Mouse (Mus musculus) MEL (cell line): ENCODE measurements around the gene Klf12. TPM values are rescaled to one million over a fixed set of nuclear protein-coding genes. Genes with fewer than 3 reads are reported as not detected.

Source experiments
- DNase-seq: peaks from one replicate; pipeline ENCODE4 v3.0.0; 2011; ENCODE audit warnings: low read depth, low spot score
- H3K27ac ChIP-seq: 2 replicates; pipeline ENCODE4 v1.5.1; 2012; ENCODE audit warnings: low read depth, mild to moderate bottlenecking, control low read depth, low read length, moderate library complexity; ENCODE audit not compliant: control insufficient read depth
- H3K27me3 ChIP-seq, 2 experiments: fragments of 150-350 bp in 1 of 2; sonication (generic) in 1 of 2; 2 replicates each; pipeline ENCODE4 v1.6.1; 2012; ENCODE audit warnings: low read length in 2 of 2, mild to moderate bottlenecking in 2 of 2, improper control_type of control experiment in 1 of 2, moderate library complexity in 1 of 2; ENCODE audit not compliant: insufficient read depth in 2 of 2, control insufficient read depth in 1 of 2
- H3K36me3 ChIP-seq, 2 experiments: 2 replicates each; pipeline ENCODE4 v1.6.1; 2012 to 2014; ENCODE audit warnings: low read length in 2 of 2, improper control_type of control experiment in 1 of 2, inconsistent platforms in 1 of 2, mild to moderate bottlenecking in 1 of 2; ENCODE audit not compliant: insufficient read depth in 2 of 2, control insufficient read depth in 1 of 2
- H3K4me1 ChIP-seq, 2 experiments: fragments of 150-350 bp in 1 of 2; sonication (generic) in 1 of 2; 2 replicates each; pipeline ENCODE4 v1.6.1; 2012; ENCODE audit warnings: low read length in 2 of 2, improper control_type of control experiment in 1 of 2, mild to moderate bottlenecking in 1 of 2; ENCODE audit not compliant: insufficient read depth in 2 of 2, control insufficient read depth in 1 of 2
- H3K4me3 ChIP-seq, 2 experiments: fragments of 150-350 bp in 1 of 2; sonication (generic) in 1 of 2; 2 replicates each; pipeline ENCODE4 v1.5.1; 2012; ENCODE audit warnings: low read depth in 2 of 2, low read length in 2 of 2, mild to moderate bottlenecking in 2 of 2, moderate library complexity in 2 of 2, control low read depth in 1 of 2, improper control_type of control experiment in 1 of 2; ENCODE audit not compliant: control insufficient read depth in 1 of 2, insufficient read depth in 1 of 2
- H3K79me2 ChIP-seq: 2 replicates; pipeline ENCODE4 v1.6.1; 2012; ENCODE audit warnings: mild to moderate bottlenecking, low read length, moderate library complexity; ENCODE audit not compliant: control insufficient read depth, poor library complexity, insufficient read depth
- H3K9ac ChIP-seq: 2 replicates; pipeline ENCODE4 v1.6.1; 2012; ENCODE audit warnings: low read depth, mild to moderate bottlenecking, control low read depth, low read length, moderate library complexity; ENCODE audit not compliant: control insufficient read depth, poor library complexity, severe bottlenecking
- H3K9me3 ChIP-seq: fragments of 150-350 bp; sonication (generic); replicated peaks from 2 replicates; pipeline ENCODE4 v1.6.1; 2012; ENCODE audit warnings: mild to moderate bottlenecking, low read length, improper control_type of control experiment, moderate library complexity; ENCODE audit not compliant: insufficient read depth
- BHLHE40 ChIP-seq: IDR thresholded peaks from 2 replicates; pipeline ENCODE4 v1.6.1; 2012; ENCODE audit warnings: low read depth, mild to moderate bottlenecking, inconsistent platforms, low read length, improper control_type of control experiment, borderline replicate concordance
- CHD1 ChIP-seq: IDR thresholded peaks from 2 replicates; pipeline ENCODE4 v1.6.1; 2012; ENCODE audit warnings: low read depth, mild to moderate bottlenecking, inconsistent platforms, low read length, improper control_type of control experiment
- CTCF ChIP-seq, 3 experiments: IDR thresholded peaks in 2 of 3; conservative IDR thresholded peaks in 1 of 3; 2 replicates each; pipeline ENCODE4 v1.5.1; 2011 to 2012; ENCODE audit warnings: low read length in 3 of 3, low read depth in 2 of 3, mild to moderate bottlenecking in 2 of 3, improper control_type of control experiment in 1 of 3, inconsistent platforms in 1 of 3, mixed read lengths in 1 of 3, moderate library complexity in 1 of 3; ENCODE audit not compliant: control insufficient read depth in 1 of 3, insufficient read depth in 1 of 3, poor library complexity in 1 of 3, severe bottlenecking in 1 of 3
- E2F4 ChIP-seq: IDR thresholded peaks from 2 replicates; pipeline ENCODE4 v1.6.1; 2011; ENCODE audit warnings: low read depth, low read length, improper control_type of control experiment, borderline replicate concordance
- ELF1 ChIP-seq: IDR thresholded peaks from 2 replicates; pipeline ENCODE4 v1.6.1; 2014; ENCODE audit warnings: low read depth, mild to moderate bottlenecking, inconsistent platforms, low read length, improper control_type of control experiment, moderate library complexity
- EP300 ChIP-seq, 2 experiments: IDR thresholded peaks; 2 replicates each; pipeline ENCODE4 v1.6.1; 2011; ENCODE audit warnings: improper control_type of control experiment in 2 of 2, low read length in 2 of 2, low read depth in 1 of 2, mild to moderate bottlenecking in 1 of 2
- ETS1 ChIP-seq: IDR thresholded peaks from 2 replicates; pipeline ENCODE4 v1.6.1; 2012; ENCODE audit warnings: low read depth, mild to moderate bottlenecking, inconsistent platforms, low read length, improper control_type of control experiment, moderate library complexity
- GABPA ChIP-seq: IDR thresholded peaks from 2 replicates; pipeline ENCODE4 v1.6.1; 2012; ENCODE audit warnings: low read depth, mild to moderate bottlenecking, inconsistent platforms, low read length, improper control_type of control experiment, moderate library complexity
- GATA1 ChIP-seq: IDR thresholded peaks from 2 replicates; pipeline ENCODE4 v1.6.1; 2011; ENCODE audit warnings: low read depth, low read length, improper control_type of control experiment
- JUND ChIP-seq: IDR thresholded peaks from 2 replicates; pipeline ENCODE4 v1.6.1; 2011; ENCODE audit warnings: low read depth, mild to moderate bottlenecking, improper control_type of control experiment, low read length
- MAX ChIP-seq: IDR thresholded peaks from 2 replicates; pipeline ENCODE4 v1.6.1; 2011; ENCODE audit warnings: low read length, improper control_type of control experiment
- MXI1 ChIP-seq: IDR thresholded peaks from 2 replicates; pipeline ENCODE4 v1.6.1; 2011; ENCODE audit warnings: mild to moderate bottlenecking, low read depth, low read length, improper control_type of control experiment
- MYB ChIP-seq: IDR thresholded peaks from 2 replicates; pipeline ENCODE4 v1.6.1; 2011; ENCODE audit warnings: mild to moderate bottlenecking, low read depth, low read length, improper control_type of control experiment
- MYC ChIP-seq: IDR thresholded peaks from 2 replicates; pipeline ENCODE4 v1.6.1; 2011; ENCODE audit warnings: low read depth, mild to moderate bottlenecking, low read length, improper control_type of control experiment, moderate library complexity
- NELFE ChIP-seq: IDR thresholded peaks from 2 replicates; pipeline ENCODE4 v1.6.1; 2011; ENCODE audit warnings: low read depth, low read length, improper control_type of control experiment
- POLR2A ChIP-seq, 2 experiments: IDR thresholded peaks; 2 replicates each; pipeline ENCODE4 v1.6.1; 2011 to 2012; ENCODE audit warnings: low read length in 2 of 2, mild to moderate bottlenecking in 2 of 2, control low read depth in 1 of 2, improper control_type of control experiment in 1 of 2, low read depth in 1 of 2, moderate library complexity in 1 of 2; ENCODE audit not compliant: control insufficient read depth in 1 of 2, insufficient read depth in 1 of 2, poor library complexity in 1 of 2
- POLR2AphosphoS2 ChIP-seq: IDR thresholded peaks from 2 replicates; pipeline ENCODE4 v1.6.1; 2011; ENCODE audit warnings: low read length, improper control_type of control experiment
- POLR2AphosphoS5 ChIP-seq: IDR thresholded peaks from 2 replicates; pipeline ENCODE4 v1.6.1; 2012; ENCODE audit warnings: low read depth, borderline replicate concordance, mild to moderate bottlenecking, inconsistent platforms, low read length, moderate library complexity, mixed read lengths
- RAD21 ChIP-seq: IDR thresholded peaks from 2 replicates; pipeline ENCODE4 v1.6.1; 2011; ENCODE audit warnings: mild to moderate bottlenecking, low read depth, low read length, improper control_type of control experiment
- SMC3 ChIP-seq: IDR thresholded peaks from 2 replicates; pipeline ENCODE4 v1.6.1; 2011; ENCODE audit warnings: low read depth, low read length, improper control_type of control experiment
- TAL1 ChIP-seq: IDR thresholded peaks from 2 replicates; pipeline ENCODE4 v1.6.1; 2012; ENCODE audit warnings: mild to moderate bottlenecking, inconsistent platforms, low read length, moderate library complexity, mixed read lengths
- TCF12 ChIP-seq: IDR thresholded peaks from 2 replicates; pipeline ENCODE4 v1.6.1; 2014; ENCODE audit warnings: low read depth, mild to moderate bottlenecking, inconsistent platforms, low read length, improper control_type of control experiment, moderate library complexity
- UBTF ChIP-seq: IDR thresholded peaks from 2 replicates; pipeline ENCODE4 v1.6.1; 2012; ENCODE audit warnings: low read depth, mild to moderate bottlenecking, inconsistent platforms, low read length, improper control_type of control experiment, moderate library complexity, borderline replicate concordance; ENCODE audit not compliant: insufficient read depth
- USF1 ChIP-seq: IDR thresholded peaks from 2 replicates; pipeline ENCODE4 v1.6.1; 2014; ENCODE audit warnings: low read depth, mild to moderate bottlenecking, inconsistent platforms, low read length, improper control_type of control experiment, moderate library complexity
- USF2 ChIP-seq, 2 experiments: IDR thresholded peaks; 2 replicates each; pipeline ENCODE4 v1.6.1; 2011 to 2012; ENCODE audit warnings: improper control_type of control experiment in 2 of 2, low read length in 2 of 2, borderline replicate concordance in 1 of 2, inconsistent platforms in 1 of 2, low read depth in 1 of 2, mild to moderate bottlenecking in 1 of 2; ENCODE audit not compliant: insufficient read depth in 1 of 2
- ZKSCAN1 ChIP-seq: IDR thresholded peaks from 2 replicates; pipeline ENCODE4 v1.6.1; 2012; ENCODE audit warnings: low read depth, mild to moderate bottlenecking, inconsistent platforms, low read length, improper control_type of control experiment, moderate library complexity
- ZMIZ1 ChIP-seq: IDR thresholded peaks from 2 replicates; pipeline ENCODE4 v1.6.1; 2012; ENCODE audit warnings: low read depth, mild to moderate bottlenecking, inconsistent platforms, low read length, improper control_type of control experiment, moderate library complexity
- polyA plus RNA-seq, 2 experiments: library from polyadenylated mRNA; stranded (reverse) in 1 of 2; unstranded in 1 of 2; fragments of >175 nt in 1 of 2; fragments of >200 nt in 1 of 2; gene quantifications; 2 replicates each; pipeline versions ENCODE4 v1.2.1 to v1.2.4; 2012; ENCODE audit warnings: low replicate concordance in 2 of 2, low read depth in 1 of 2; ENCODE audit not compliant: insufficient read length in 2 of 2, insufficient read depth in 1 of 2, missing spikeins in 1 of 2
- total RNA-seq: library from RNA; depleted of rRNA; stranded (reverse); fragments of 300-350 nt; gene quantifications from 2 replicates; pipeline ENCODE4 v1.2.3, GENCODE M21; 2012

The Klf12 gene
- total and polyA plus RNA-seq, 3 experiments, result 0.42 to 1.2 TPM; not detected in 1

GRCm38 (mm10) chr14:100026671-100027070 lies 257.8 kb downstream of the Klf12 start:
- no peaks in the 10 kb centered on the region for H3K4me1 ChIP-seq
- H3K4me3 ChIP-seq, result no peak overlapping the region
- no peaks in the 10 kb centered on the region for H3K9me3 ChIP-seq
- TF ChIP-seq UBTF (no peak), GATA1 (no peak), BHLHE40 (no peak), MYC (no peak), EP300 (IDR thresholded peaks at IDR 0.05; ENCODE audit: low read depth in 1 of 2, low read length in 2 of 2) (no peak), ZKSCAN1 (no peak), GABPA (no peak), SMC3 (no peak), NELFE (no peak), ZMIZ1 (no peak), USF1 (no peak), RAD21 (no peak), POLR2AphosphoS5 (no peak), MYB (no peak)
- no peaks in the 10 kb centered on the region for H3K36me3 ChIP-seq
- DNase-seq, result no peak
- no peak overlapping the region for H3K9ac ChIP-seq
- no peak overlapping the region for H3K27ac ChIP-seq
- no peaks in the 10 kb centered on the region for H3K79me2 ChIP-seq
- no peaks in the 10 kb centered on the region for H3K27me3 ChIP-seq

- Histone ChIP-seq H3K27me3 (no peaks in the 10 kb centered on the region), H3K36me3 (no peaks in the 10 kb centered on the region), H3K27ac (no peak overlapping the region), H3K9ac (no peak overlapping the region), H3K4me3 (no peak overlapping the region), H3K4me1 (no peaks in the 10 kb centered on the region), H3K9me3 (no peaks in the 10 kb centered on the region), H3K79me2 (no peaks in the 10 kb centered on the region)
- TF ChIP-seq ZKSCAN1, result no peak
- TF ChIP-seq POLR2A (IDR thresholded peaks at IDR 0.05; ENCODE audit: control insufficient read depth in 1 of 2, insufficient read depth in 1 of 2, low read depth in 1 of 2, low read length in 2 of 2, poor library complexity in 1 of 2), result no peak
- no peak for DNase-seq
Observed at GRCm38 (mm10) chr14:100017219-100017618, 267.3 kb downstream of the Klf12 start.

DNA sequence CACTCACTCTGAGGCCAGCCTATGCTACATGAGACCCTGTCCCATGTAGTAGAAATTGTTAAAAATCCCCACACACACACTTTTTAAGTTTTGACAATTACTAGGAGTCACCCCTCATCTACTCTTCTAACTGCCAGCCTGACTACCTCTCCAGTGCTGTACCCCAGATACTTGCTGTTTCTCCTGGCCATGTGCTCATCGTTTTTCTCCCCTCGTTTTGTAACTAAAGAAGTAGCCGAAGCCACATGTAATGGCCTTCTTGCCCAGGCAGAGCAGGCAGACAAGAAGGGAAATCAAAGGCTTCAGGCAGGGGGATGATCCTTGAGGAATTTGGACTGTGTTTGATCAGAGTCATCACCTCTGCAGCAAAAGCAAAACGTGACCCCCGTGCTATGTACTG lies 274.0 kb downstream of the Klf12 start:
- Histone ChIP-seq H3K4me1 (no peaks in the 10 kb centered on the region), H3K27me3 (no peaks in the 10 kb centered on the region), H3K9ac (no peak overlapping the region), H3K9me3 (no peaks in the 10 kb centered on the region), H3K79me2 (no peaks in the 10 kb centered on the region), H3K27ac (no peak overlapping the region), H3K36me3 (no peaks in the 10 kb centered on the region), H3K4me3 (no peak overlapping the region)
- DNase-seq, result no peak
- TF ChIP-seq ELF1 (no peak), USF2 (IDR thresholded peaks at IDR 0.05; ENCODE audit: borderline replicate concordance in 1 of 2, insufficient read depth in 1 of 2, low read depth in 1 of 2, low read length in 2 of 2) (no peak), TCF12 (no peak), NELFE (no peak), ZMIZ1 (no peak), ZKSCAN1 (no peak), E2F4 (no peak), ETS1 (no peak), USF1 (no peak), POLR2AphosphoS2 (no peak), MAX (no peak), TAL1 (no peak), SMC3 (no peak), MXI1 (no peak), JUND (no peak), EP300 (IDR thresholded peaks at IDR 0.05; ENCODE audit: low read depth in 1 of 2, low read length in 2 of 2) (no peak), CHD1 (no peak), CTCF (IDR thresholded peaks at IDR 0.05 in 2 of 3, conservative IDR thresholded peaks at IDR 0.05 in 1 of 3; ENCODE audit: control insufficient read depth in 1 of 3, insufficient read depth in 1 of 3, low read depth in 2 of 3, low read length in 3 of 3, poor library complexity in 1 of 3, severe bottlenecking in 1 of 3) (no peak)
